Mouse (Mus musculus) heart, adult 2 months (tissue): ENCODE measurements at regions not wholly inside any gene's neighbourhood (a gene's known extent, or its start where the extent isn't known, plus 50 kb on each side); places are given as distances from the start of the nearest gene placed in this dataset.
A peak's percentile ranks its signal among the peaks of the same experiment; 100 is the strongest.

Experiments
- DNase-seq, 2 experiments: peaks; one replicate each; pipeline ENCODE4 v3.0.0; 2021
- H3K27ac ChIP-seq: fragments of 200-600 bp; 2 replicates; pipeline ENCODE4 v1.8.1; 2022
- H3K27me3 ChIP-seq: fragments of 200-500 bp; 2 replicates; pipeline ENCODE4 v1.6.1; 2012; ENCODE audit warnings: mild to moderate bottlenecking, low read length, inconsistent platforms, mixed read lengths; ENCODE audit not compliant: control insufficient read depth, insufficient read depth
- H3K36me3 ChIP-seq: fragments of 200-500 bp; 2 replicates; pipeline ENCODE4 v1.6.1; 2012; ENCODE audit warnings: low read length, inconsistent platforms; ENCODE audit not compliant: control insufficient read depth, insufficient read depth
- H3K4me1 ChIP-seq: fragments of 200-500 bp; 2 replicates; pipeline ENCODE4 v1.6.1; 2011; ENCODE audit warnings: low read length; ENCODE audit not compliant: control insufficient read depth, insufficient read depth
- H3K4me3 ChIP-seq: fragments of 200-600 bp; 2 replicates; pipeline ENCODE4 v1.8.1; 2022
- H3K79me2 ChIP-seq: fragments of 200-500 bp; replicated peaks from 2 replicates; pipeline ENCODE4 v1.6.1; 2012; ENCODE audit warnings: mild to moderate bottlenecking, inconsistent platforms, low read length, moderate library complexity, mixed read lengths; ENCODE audit not compliant: control insufficient read depth, insufficient read depth
- H3K9ac ChIP-seq: fragments of 200-500 bp; 2 replicates; pipeline ENCODE4 v1.6.1; 2012; ENCODE audit warnings: low read depth, mild to moderate bottlenecking, control low read depth, inconsistent platforms, low read length, mixed read lengths
- CTCF ChIP-seq: fragments of 200-600 bp; IDR thresholded peaks from 2 replicates; pipeline ENCODE4 v1.8.1; 2022; ENCODE audit warnings: antibody characterized with exemption, mild to moderate bottlenecking, moderate library complexity
- EP300 ChIP-seq: fragments of 200-500 bp; IDR thresholded peaks from 2 replicates; pipeline ENCODE4 v1.6.1; 2011; ENCODE audit warnings: low read depth, low read length, control low read depth; ENCODE audit not compliant: insufficient read depth
- POLR2A ChIP-seq: fragments of 200-500 bp; IDR thresholded peaks from 2 replicates; pipeline ENCODE4 v1.6.1; 2011; ENCODE audit warnings: mild to moderate bottlenecking, low read depth, low read length, control low read depth; ENCODE audit not compliant: insufficient read depth
- WGBS: fragments of 180-500 bp; shearing (Covaris S2); methylation state at CpG from one replicate; pipeline ENCODE4 v1.1.7; 2018; 5-methylcytosine and 5-hydroxymethylcytosine counted together
- intact Hi-C: fragments of 180-260 bp; cut with DNase I; formaldehyde crosslinking; loops from one replicate; pipeline ENCODE4 v1.15.1; 2025

DNA sequence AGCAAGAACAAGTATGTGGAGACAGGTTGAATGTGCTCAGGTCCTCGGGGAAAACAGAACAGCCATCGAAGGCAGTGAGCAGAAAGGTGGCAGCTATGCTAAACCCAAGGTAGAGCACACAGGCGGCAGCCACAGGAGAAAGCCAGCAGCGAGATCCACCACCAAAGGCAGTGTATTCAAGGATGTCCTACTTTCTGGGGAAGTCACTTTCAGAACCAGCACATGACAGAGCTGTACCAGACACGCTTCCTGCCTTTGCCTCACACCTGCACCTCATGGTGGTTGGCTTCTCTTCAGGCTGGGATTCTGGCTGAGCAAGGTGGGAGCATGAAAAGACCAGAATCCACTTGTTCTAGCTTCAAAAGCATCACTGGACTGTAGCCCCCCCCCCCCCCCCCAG is 168.0 kb downstream of the Cdh26 start:
- TF ChIP-seq POLR2A: no peak
- TF ChIP-seq CTCF: no peak
- TF ChIP-seq EP300: no peak
- Histone ChIP-seq H3K27ac (no peak overlapping the region), H3K36me3 (no peaks in the 10 kb centered on the region), H3K4me1 (no peaks in the 10 kb centered on the region), H3K4me3 (no peak overlapping the region), H3K27me3 (no peaks in the 10 kb centered on the region), H3K79me2 (no peaks in the 10 kb centered on the region), H3K9ac (no peak overlapping the region)
- WGBS: 88% methylated on average over 5 of the region's 5 CpGs
- intact Hi-C loops: no loop called here
- DNase-seq: no peak

DNA sequence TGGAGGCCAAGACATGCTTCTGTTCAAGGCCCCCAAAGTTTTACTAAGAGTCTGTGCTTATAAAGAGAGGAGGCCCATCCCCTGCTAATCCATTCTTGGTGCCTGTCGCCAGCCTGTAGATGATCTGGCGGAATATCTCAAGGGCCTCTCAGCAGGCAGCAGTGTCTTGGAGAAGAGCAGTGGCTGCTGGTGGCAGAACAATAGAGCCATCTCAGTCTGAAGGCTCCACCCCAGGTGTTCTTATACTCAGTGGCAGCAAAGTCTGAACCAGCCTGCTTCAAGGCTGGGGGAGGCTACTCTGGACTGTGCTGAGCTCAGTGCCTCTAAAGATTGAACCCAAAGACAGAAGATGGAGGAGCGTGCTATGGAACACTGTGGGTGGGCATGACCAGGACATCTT is 168.5 kb downstream of the Cdh26 start:
- Histone ChIP-seq H3K79me2 (no peaks in the 10 kb centered on the region), H3K27me3 (no peaks in the 10 kb centered on the region), H3K4me1 (no peaks in the 10 kb centered on the region), H3K9ac (no peak overlapping the region), H3K4me3 (no peak overlapping the region), H3K36me3 (no peaks in the 10 kb centered on the region), H3K27ac (no peak overlapping the region)
- intact Hi-C loops: no loop called here
- no peak for DNase-seq
- no peak for TF ChIP-seq CTCF
- TF ChIP-seq EP300: no peak
- TF ChIP-seq POLR2A: no peak
- WGBS: 92% methylated on average over 3 of the region's 3 CpGs

DNA sequence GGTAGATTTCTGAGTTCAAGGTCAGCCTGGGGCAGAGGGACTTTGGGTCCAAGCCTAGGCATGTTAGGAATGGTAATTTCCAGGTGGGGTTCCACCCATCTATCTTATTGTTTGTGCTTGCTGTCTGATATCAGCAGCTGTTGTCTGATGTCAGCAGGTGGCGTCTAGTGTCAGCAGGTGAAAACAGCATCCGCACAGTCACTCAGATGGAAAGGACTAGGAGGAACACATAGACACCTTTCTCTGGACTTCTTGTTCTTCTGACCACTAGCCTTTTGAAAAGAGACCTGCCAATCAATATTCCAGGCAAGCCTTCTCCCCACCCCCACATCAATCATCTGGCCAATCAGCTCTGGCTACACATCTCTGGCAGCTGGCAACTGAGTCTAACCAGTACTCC is 173.1 kb downstream of the Cdh26 start:
- WGBS: 82% methylated on average over 2 of the region's 2 CpGs

DNA sequence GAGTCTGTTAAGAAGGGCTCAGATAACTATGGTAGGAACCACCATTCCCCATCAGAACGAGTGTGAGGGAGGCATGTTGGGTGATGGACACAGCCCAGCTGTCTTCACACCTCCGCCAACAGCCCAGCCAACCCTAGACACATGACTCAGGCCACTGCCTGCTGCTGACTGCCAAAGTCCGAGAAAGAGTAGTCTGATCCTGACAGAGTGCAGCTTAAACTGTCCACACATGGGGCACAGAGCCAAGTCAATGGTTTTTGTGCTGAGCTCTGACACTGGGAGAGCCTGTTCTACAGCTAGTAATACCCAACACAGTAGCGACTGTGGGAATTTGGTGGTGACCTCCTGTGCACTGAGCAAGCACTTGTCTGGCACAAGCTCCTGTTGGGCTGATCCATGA is 176.4 kb downstream of the Cdh26 start:
- TF ChIP-seq CTCF (no peak), EP300 (0 out of 2 replicates have a peak, but pooled peaks have one; percentile 29)
- H3K27me3 ChIP-seq: no peaks in the 10 kb centered on the region
- peak; percentile 38 to 68 for DNase-seq
- H3K4me1 ChIP-seq: no peaks in the 10 kb centered on the region; the same call in 1 of the 2 replicates
- WGBS: 35% methylated on average over 4 of the region's 4 CpGs
- intact Hi-C loops: no loop called here
- H3K79me2 ChIP-seq: no peaks in the 10 kb centered on the region
- no peaks in the 10 kb centered on the region for H3K36me3 ChIP-seq
- no peak overlapping the region for H3K4me3 ChIP-seq
- no peak overlapping the region for H3K9ac ChIP-seq
- H3K27ac ChIP-seq: no peak overlapping the region

More for the DNA sequence above, 173.1 kb downstream of the Cdh26 start:
- intact Hi-C loops: no loop called here
- H3K27ac ChIP-seq: no peak overlapping the region
- no peak for TF ChIP-seq POLR2A
- no peak for TF ChIP-seq EP300
- TF ChIP-seq CTCF: no peak
- DNase-seq: no peak
- H3K9ac ChIP-seq: no peak overlapping the region
- no peaks in the 10 kb centered on the region for H3K36me3 ChIP-seq
- no peaks in the 10 kb centered on the region; the same call in 1 of the 2 replicates for H3K4me1 ChIP-seq
- H3K79me2 ChIP-seq: no peaks in the 10 kb centered on the region
- no peak overlapping the region for H3K4me3 ChIP-seq
- H3K27me3 ChIP-seq: no peaks in the 10 kb centered on the region

DNA sequence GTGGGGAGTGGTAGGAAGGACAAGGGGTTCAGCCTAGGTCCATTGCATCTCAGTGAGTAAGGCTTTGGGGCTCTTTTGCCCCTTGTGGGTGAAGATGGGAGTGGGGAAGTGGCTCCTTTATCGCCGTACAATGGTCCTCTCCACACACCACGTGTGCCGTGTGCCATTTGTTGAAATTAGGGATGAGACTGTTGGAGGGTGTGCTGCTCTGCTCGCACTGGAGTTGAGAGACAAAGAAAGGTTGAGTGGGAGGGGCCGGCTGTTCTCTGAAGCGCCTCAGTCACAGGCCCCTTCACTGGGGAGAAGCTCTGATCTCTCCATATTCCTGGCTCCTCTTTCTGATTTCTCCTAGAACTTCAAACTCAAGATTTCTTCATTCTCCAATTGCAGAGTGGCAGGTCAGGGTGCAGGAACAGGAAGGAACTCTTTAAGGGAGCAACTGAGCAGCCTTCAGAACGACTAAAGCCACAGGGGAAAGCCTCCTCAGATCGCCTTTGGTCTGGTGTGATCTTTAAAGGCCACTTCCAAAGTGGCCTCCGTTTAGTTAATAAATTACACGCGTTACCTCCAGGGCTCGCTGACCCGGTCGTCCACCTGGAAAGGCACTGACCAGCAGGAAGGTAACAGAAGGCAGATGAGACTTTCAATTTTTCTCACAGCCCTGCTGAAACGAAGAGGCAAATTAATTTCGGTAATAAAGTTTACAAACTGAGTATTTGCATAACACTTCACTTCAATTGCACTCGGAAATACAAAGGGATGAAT is 180.1 kb downstream of the Cdh26 start:
- TF ChIP-seq CTCF (no peak), EP300 (no peak), POLR2A (no peak)
- Histone ChIP-seq H3K27me3 (no peaks in the 10 kb centered on the region), H3K9ac (no peak overlapping the region), H3K36me3 (no peaks in the 10 kb centered on the region), H3K4me3 (no peak overlapping the region), H3K4me1 (no peaks in the 10 kb centered on the region; the same call in 1 of the 2 replicates), H3K79me2 (no peaks in the 10 kb centered on the region), H3K27ac (no peak overlapping the region)
- WGBS: 76% methylated on average over 18 of the region's 18 CpGs
- DNase-seq: no peak
- intact Hi-C loops: no loop called here

DNA sequence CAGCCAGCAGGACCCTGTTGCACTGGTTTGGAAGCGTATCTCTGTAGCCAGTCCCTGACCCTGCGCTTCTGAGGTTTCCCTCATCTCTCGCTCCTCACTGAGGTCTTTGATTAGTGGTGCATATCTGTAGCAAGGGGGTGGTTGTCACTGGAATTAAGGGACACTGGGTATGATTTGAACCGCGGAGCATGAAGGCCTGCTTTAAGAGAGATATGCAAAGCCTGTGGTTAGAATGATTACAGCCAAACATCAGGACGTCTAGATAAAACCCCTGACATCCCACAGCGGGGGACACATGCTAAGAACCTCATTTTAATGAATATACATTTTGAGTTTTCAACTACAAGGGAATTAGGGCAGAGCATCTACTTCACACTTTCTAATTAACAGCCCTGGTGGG is 184.4 kb downstream of the Cdh26 start:
- Histone ChIP-seq H3K36me3 (no peaks in the 10 kb centered on the region), H3K79me2 (no peaks in the 10 kb centered on the region), H3K4me1 (no peaks in the 10 kb centered on the region), H3K27me3 (no peaks in the 10 kb centered on the region), H3K9ac (no peak overlapping the region), H3K27ac (no peak overlapping the region), H3K4me3 (no peak overlapping the region)
- no peak for DNase-seq
- 55% methylated on average over 7 of the region's 7 CpGs for WGBS
- TF ChIP-seq POLR2A (no peak), EP300 (no peak), CTCF (no peak)
- intact Hi-C loops: no loop called here
